Mouse (Mus musculus): ENCODE measurements at regions not wholly inside any gene's neighbourhood (a gene's known extent, or its start where the extent isn't known, plus 50 kb on each side); places are given as distances from the start of the nearest gene placed in this dataset.

- TF ChIP-seq POLR2A (IDR thresholded peaks at IDR 0.05; ENCODE audit: control insufficient read depth, low read depth, low read length) (no peak), CTCF (IDR thresholded peaks at IDR 0.05; ENCODE audit: control insufficient read depth, insufficient read depth, insufficient replicate concordance, low read depth, low read length) (no peak)
Observed at GRCm38 (mm10) chr3:105374836-105375235, 77.3 kb upstream of the Kcnd3 start.
